20 mouse cellular contexts compared by ENCODE assay signal in genomic region chr8:101478554-101479314, GRCm38 (mm10).
"Had no signal": no experiment of that assay in that cellular context is flagged by ENCODE, and none has a peak within 500 bp of the region (broad histone marks: within the 10 kb centered on the region; RNA-seq: fewer than 3 reads in every experiment).

No protein-coding gene starts in this region.

- H3K4me2 ChIP-seq: limb, embryonic 13.5 days; lung, embryonic 14.5 days; neural tube, embryonic 12.5 days; neural tube, embryonic 15.5 days had no signal

- H3K9ac ChIP-seq: limb, embryonic 13.5 days; liver, embryonic 14.5 days; liver, postnatal 0 days; lung, embryonic 14.5 days; neural tube, embryonic 12.5 days; neural tube, embryonic 15.5 days had no signal

- H3K27me3 ChIP-seq: limb, embryonic 13.5 days; megakaryocyte, embryonic 14.5 days; neural tube, embryonic 12.5 days; neural tube, embryonic 15.5 days had no signal

- H3K36me3 ChIP-seq: limb, embryonic 10.5 days; limb, embryonic 13.5 days; neural tube, embryonic 12.5 days; neural tube, embryonic 15.5 days had no signal

- H3K27ac ChIP-seq: kidney, postnatal 0 days; layer of hippocampus, adult 2 months; limb, embryonic 10.5 days; limb, embryonic 13.5 days; liver, embryonic 14.5 days; macrophage; neural tube, embryonic 12.5 days; neural tube, embryonic 15.5 days had no signal

- H3K4me3 ChIP-seq: layer of hippocampus, adult 2 months; limb, embryonic 10.5 days; limb, embryonic 13.5 days; megakaryocyte, embryonic 14.5 days; neural tube, embryonic 12.5 days; neural tube, embryonic 15.5 days had no signal

- ATAC-seq: inflammation-experienced regulatory T-cells, adult 6 months; intestine, embryonic 16.5 days; liver, postnatal 0 days; lung, postnatal 0 days had no signal

- H3K9me3 ChIP-seq: limb, embryonic 10.5 days; limb, embryonic 13.5 days; megakaryocyte, embryonic 14.5 days; neural tube, embryonic 12.5 days had no signal

- H3K4me1 ChIP-seq: limb, embryonic 10.5 days; limb, embryonic 13.5 days; megakaryocyte, embryonic 14.5 days; neural tube, embryonic 12.5 days; neural tube, embryonic 15.5 days had no signal

- DNase-seq: kidney, adult 18-20 months; kidney, adult 9 months; kidney, postnatal 25 days; layer of hippocampus, adult 9-11 months; liver; liver, postnatal 0 days; lung, embryonic 14.5 days; thymus, postnatal 25 days had no signal
